Mouse (Mus musculus): ENCODE data around the gene Gtf2i. TPM values are rescaled to one million over a fixed set of nuclear protein-coding genes. Genes with fewer than 3 reads are reported as not detected.
A peak's percentile ranks its signal among the peaks of the same experiment; 100 is the strongest.

The Gtf2i gene
- polyA plus RNA-seq, 1 experiment from 2014 or later: 130 TPM

DNA sequence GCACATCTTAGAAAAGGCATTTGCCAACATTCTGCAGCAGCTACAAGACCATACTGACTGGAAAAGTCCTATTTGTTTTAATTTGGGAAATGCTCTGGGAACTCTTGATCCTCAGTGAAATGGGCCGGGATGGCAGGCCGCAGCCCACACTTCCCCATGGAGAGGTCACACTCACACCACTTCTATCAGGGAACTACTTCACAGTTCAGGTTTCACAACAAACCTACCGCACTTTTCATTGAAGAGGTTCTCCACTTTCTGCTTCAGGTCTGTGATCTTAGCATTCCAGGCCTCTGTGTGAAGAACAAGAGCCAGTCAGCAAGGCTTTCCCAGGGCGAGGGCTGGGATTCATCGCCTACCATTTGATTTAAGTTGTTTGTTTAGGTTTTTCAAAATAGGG, 69.7 kb downstream of the Gtf2i start:
- no peak for DNase-seq (ENCODE audit: low spot score)

DNA sequence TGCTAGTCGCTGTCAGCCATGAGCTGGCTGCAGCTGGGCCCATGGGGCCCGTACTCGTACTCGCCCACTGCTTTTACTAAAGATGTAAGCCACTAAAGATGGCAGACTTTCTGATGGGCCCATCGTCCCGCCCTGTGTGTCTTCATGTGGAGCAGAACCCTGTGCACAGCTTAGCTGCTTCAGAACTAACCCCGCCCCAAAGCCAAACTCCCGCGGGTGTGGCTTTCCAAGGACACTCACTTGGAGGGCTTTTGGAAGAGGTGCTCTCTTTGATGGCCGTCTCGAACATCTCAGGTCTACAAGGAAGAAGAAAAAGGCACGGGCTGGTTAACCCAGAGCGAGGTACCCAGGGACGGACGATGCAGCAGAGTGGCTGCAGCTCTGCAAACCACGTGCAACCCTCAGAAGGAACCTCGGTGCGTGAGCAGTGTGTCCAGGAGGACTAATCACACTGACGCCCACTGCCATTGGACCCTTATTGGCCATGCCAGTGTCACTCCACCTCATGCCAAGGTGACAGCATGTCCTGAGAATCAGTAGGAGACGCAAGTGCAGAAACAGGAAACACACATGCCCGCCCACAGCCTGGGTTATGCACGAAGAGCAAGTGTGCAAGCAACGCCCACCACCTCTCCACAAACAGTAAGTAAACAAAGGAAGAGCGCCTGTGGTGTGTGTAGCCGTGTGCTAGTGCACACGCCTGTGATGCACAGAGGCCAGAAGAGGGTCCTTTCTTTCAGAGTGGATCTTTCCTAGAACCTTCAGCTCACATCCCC, 70.7 kb downstream of the Gtf2i start:
- no peak for DNase-seq (ENCODE audit: low spot score)

DNA sequence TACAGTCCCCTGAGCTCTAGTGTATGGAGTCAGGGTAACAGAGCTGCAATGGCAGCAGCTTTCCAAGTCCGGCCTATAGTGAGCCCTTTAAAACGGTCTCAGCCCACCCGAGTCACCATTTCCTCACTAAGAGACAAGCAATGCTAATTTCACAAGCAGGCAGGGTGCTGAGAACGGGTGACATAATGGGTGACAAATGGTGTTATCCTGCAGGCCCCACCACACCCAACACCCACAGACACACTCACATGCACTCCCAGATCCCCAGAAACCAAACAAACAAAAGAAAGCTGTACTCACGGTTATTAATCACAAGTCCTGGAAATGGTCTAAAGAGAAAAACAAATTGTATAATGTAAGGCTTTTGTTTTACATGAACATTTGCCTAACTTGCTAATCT, 72.7 kb downstream of the Gtf2i start:
- DNase-seq (ENCODE audit: low spot score): no peak

DNA sequence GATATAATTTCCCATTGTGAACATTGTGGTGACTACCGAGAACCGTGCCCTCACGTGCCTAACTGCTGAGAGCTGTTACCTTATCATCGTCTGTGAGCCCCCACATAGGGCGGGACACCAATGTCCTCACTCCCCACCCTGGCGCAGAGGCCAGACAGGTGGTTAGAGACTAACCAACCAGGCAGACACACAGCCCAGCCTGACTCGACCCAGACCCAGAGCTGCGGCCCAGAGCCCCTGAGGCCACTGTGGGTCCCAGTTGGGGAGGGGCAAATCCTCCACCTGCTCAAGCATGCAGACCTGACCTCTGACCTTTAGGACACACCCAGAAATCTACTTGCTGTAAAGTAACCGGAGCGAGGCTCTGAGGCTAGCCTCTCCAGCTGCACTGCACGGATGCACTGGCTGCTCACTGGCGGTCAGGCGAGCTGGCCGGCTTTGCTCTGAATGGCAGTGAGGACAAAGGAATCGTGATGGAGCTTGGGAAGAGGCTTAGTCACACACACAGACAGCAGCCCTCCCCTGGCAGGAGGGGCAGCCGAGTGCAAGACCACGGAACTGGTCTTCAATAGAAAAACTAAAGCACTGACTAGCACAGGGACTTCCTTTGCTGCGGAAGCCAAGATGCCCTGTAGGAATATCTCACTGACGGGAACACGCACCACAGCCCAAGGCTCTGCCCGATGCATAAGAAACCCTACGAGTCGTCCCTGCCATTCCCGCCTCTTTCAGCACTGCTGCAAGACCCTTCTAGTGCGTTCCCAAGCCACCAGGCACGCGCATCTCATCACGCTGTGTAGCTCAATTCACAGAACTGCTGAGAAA, 76.4 kb downstream of the Gtf2i start:
- no peak for DNase-seq (ENCODE audit: low spot score)

DNA sequence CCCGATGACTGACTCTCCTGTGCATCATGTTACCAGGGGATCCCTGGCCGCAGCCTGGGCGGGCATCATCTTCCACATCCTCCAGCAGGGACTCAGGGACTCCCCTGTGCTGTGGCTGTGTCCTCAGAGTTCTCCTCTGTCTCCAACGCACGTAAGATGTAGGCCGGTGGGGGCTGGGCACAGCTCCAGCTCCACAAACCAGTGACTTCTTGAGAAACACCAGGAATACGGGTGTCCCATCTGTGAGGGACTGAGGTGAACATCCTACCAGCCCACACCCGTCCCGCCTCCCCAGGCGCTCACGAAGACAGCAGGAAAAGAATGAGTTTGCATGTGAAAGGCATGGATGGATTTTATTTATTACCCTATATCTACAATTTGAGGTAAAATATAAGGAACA, 77.1 kb downstream of the Gtf2i start:
- no peak for DNase-seq (ENCODE audit: low spot score)

DNA sequence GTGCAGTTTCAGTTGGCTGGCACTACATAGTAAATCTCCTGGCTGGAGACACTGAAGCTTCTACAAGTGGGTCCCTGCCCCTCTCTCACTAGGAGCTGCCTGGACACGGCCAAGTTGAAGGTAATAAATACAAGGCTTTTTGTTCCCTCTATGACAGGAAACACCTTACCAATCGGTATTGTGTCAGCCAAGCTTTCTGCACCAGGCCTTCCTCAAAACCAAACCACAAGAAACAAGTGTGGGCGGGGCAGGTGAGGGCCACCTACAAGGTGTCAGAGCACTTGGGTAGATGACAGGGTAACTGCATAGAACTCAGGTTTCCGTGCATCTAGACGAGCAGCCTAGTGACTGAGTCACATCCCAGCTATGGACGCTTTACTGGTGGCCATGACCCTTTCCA, 77.8 kb downstream of the Gtf2i start:
- peak; percentile 81 for DNase-seq (ENCODE audit: low spot score)

DNA sequence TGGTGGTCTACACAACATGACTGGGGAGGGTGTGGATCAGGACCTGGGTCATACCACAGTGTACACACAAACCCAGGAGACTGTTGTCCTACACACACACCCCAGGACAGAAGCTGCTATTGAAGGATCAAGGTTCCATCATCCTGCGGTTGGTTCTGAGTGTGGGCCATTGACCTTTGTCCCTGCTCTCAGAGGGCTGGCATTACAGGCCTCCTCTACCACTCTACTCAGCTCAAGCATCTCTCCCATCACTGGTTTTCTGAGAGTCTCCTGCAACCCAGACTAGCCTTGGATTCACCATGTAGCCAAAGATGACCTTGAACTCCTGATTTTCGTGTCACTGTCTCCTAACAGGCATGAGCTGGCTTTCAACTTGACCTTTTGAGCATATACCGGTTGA, 78.3 kb downstream of the Gtf2i start:
- no peak for DNase-seq (ENCODE audit: low spot score)

DNA sequence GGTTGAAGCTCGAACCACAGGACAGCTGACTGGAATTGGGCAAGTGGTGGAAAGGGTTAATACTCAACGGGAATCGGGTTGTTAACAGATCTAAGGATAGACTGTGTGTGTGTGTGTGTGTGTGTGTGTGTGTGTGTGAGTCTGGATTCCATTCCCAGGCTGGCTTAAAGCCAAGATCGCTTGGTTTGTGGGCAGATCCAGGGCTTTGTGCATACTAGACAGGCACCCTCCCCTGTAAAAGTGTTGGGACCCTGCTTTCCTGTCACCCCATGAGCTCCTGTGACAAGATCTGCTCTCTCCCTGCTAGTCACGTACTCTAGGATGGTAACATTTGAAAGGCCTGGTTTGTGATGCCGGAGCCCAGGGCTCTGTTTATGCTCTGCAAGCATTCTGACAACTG, 79.4 kb downstream of the Gtf2i start:
- DNase-seq (ENCODE audit: low spot score): no peak

DNA sequence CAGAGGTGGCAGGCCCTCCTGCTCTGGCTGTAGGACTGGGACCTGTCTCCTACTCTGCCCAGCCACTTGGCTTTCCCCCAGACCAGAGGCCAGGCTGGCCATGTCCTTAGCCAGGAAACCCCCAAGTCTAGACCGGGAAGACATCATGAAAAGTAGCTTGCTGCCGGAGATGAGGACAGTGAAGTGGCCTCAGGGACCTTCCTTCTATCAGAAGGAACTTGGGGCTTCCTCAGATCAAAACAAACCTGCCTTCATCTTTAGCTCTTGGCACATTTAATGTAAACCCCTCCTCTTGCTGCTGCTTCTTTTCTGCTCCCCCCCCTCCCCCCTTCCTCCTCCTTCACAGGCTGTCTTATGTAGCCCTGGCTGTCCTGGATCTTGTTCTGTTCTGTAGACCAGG, 80.4 kb downstream of the Gtf2i start:
- DNase-seq (ENCODE audit: low spot score): peak; percentile 69

DNA sequence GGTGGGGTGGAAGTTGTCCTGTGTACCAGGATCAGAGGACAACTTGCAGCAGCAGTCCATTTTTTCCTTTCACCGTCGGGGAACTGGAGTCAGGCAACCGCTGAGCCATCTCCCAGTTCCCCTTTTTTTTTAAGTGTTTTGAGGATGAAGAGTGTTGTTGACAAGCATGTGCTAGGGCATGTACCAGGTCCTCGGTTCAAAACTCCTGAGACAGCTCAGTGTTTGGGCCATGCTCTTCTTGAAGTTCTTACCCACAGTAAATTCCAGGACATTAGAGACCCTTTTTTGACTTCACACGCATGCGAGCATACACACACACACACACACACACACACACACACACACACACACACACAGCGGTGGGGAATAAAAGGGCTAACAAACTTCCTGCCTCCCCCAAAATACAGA, 81.3 kb downstream of the Gtf2i start:
- peak; percentile 65 for DNase-seq (ENCODE audit: low spot score)

DNA sequence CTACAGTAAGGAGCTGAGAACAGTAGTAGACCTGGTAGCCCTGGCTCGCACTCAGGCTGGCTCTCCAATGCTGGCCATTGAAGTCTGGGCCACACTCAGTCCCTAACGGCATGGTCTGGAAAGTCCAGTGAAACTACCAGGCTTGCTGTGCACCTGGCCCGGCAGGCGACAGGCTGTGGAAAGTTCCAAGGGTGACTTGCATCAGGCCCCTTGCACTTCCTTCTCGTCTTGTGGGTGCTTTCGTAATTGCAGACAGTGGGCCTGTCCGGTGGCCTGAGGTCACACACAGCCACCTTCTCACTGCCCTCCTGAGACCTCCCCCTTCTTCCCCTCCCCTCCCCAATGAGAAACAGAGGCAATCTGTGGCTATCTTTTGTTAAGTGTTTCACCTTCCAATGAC, 82.0 kb downstream of the Gtf2i start:
- no peak for DNase-seq (ENCODE audit: low spot score)

DNA sequence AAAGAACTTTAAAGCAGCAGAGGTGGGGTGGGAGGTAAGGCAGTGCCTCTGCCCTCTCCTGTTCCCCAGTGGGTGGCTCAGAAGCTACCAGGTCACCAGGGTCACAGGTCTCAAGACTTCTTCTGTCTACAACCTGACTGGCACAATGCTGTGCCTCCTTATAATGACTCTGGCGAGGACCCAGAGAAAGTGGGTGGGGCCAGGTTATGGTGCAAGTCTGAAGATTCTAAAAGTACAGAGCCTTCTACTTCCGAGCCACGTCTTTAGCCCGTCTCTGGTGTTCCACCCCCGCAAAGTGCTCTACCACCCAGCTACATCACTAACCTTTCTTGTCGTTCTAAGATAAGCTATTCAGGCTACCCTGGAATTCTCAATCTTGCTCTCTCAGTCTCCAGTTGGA, 82.4 kb downstream of the Gtf2i start:
- peak; percentile 60 for DNase-seq (ENCODE audit: low spot score)

DNA sequence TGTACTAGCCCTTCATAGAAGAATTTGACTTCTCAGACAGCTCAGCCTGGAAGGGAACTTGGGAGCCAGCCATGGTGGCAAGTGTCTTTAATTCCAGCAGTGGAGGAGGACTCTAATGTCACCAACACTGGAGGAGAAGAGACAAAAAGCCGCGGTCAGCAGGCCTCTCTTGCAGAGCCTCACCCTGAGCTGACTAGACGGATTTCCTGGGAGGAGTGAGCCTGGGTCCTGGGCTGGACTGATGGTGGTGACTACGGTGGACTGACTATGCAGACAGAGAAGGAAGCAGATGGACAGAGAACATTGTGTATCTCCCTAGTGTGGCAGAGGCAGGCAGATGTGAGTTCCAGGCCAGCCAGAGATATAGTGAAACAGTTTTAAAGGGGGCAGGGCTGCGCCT, 83.2 kb downstream of the Gtf2i start:
- no peak for DNase-seq (ENCODE audit: low spot score)

DNA sequence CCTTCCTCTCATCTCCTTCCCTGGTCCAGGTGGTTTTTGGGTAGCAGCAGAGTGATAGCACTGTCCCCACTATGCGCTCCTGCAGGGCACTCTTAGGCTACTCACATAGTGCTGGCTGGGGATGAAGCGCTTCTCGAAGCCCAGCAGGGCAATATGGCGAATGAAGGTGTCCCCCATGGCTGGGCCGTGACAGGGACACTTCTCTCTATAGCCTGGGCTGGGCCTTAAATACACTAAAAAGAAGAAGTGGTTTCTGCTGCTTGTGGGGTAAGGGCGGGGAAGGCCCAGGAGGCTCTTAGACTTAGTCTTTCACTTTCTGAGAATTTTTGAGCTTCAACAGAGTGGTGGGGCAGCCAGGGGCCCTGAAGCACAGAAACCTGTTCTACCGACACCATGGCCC, 85.2 kb downstream of the Gtf2i start, which contains the start of gene Ncf1:
Ncf1 (minus strand) TSS at position 235 of the 400 bp plus-strand sequence.
- DNase-seq (ENCODE audit: low spot score): no peak

DNA sequence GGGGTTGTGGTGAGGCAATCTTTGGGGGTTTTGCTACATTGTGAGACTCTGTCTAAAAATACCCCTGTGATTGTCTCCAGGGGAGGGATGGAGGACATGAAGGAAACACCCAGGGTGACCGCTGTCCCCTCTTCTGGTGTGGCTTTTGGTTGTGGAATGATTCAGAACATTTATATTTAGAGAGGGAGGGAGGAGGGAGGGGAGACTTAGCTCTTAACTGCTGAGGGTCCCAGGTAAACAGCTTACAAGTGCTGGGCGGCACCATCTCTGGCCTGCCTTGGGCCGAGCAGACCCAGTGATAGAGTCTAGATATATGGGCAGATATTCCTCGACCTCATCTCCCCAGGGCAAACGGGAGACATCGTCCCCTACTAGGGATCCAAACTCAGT, 86.3 kb downstream of the Gtf2i start:
- no peak for DNase-seq (ENCODE audit: low spot score)

DNA sequence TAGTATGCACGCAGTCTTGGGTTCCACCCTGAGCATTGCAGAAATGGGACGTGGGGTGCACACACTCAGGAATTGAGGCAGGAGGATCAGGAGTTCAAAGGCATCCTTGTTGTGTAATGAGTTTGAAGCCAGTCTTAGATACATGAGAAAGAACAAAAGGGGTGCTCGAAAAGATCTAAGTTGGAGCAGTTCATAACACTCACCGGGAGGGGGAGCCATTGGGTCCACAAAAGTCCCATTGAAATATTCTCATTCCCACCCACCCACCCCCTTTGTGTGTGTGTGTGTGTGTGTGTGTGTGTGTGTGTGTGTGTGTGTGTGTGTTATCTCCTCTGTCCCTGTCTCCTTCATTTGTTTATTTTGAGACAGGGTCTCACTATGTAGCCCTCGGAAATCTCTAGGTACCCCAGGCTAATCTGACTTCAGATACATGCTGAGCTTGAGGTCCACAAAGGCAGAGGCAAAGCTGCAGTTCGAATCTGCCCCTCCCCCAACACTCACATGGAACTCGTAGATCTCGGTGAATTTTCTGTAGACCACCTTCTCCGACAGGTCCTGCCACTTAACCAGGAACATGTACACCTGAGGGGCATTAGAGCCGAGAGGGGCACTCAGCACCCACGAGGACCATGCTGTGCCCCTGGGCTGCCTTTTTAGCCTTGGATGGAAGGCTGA, 86.8 kb downstream of the Gtf2i start:
- DNase-seq (ENCODE audit: low spot score): peak; percentile 73

DNA sequence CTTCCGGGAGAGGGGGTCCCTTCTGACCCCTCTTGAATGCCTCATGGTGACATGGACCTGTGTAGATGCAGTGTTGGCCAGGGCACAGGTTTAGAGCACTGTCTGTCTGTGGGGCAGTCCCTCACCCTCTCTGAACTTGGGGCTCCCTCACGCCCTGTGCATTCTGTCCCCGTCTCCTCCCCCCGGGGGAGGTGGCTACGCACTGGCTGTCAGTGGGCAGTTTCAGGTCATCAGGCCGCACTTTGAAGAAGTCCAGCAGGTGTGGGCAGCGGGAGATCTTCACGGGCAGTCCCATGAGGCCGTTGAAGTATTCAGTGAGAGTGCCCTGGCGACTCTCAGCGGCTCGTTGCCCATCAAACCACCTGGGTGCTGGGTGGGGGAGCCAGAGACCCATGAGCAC, 87.6 kb downstream of the Gtf2i start:
- DNase-seq (ENCODE audit: low spot score): no peak

DNA sequence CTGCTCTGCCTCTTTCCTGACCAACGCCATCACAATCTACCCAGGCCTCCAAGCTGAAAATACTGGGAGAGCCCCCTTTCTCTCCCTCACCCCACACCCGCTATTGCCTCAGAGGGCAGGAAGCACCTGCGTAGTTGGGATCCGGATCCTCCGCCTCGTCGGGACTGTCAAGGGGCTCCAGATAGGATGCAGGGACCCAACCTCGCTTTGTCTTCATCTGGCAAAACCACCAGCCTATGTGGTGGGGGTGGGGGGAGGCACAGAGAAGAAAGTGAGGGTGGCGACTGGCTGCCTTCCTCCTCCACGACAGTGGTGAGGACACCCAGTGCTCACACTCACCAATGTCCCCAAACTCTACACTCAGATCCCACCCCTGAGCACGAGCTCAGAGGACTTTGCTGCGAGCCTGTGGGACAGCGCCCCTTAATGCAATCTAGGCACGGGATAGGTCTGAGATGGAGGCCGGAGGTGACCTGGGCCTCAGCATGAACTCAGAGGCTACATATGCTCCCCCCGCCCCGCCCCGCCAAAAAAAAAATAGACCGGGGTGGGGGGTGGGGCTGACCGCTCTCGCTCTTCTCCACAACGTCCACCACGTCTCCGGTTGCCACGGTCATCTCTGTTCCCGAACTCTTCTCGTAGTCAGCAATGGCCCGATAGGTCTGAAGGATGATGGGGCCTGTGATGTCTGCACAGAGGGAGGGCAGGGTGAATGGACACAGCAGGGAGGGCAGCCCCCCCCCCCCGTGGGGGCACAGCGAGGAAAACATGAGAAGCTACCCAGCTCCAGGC, 89.3 kb downstream of the Gtf2i start:
- DNase-seq (ENCODE audit: low spot score): peak; percentile 26

DNA sequence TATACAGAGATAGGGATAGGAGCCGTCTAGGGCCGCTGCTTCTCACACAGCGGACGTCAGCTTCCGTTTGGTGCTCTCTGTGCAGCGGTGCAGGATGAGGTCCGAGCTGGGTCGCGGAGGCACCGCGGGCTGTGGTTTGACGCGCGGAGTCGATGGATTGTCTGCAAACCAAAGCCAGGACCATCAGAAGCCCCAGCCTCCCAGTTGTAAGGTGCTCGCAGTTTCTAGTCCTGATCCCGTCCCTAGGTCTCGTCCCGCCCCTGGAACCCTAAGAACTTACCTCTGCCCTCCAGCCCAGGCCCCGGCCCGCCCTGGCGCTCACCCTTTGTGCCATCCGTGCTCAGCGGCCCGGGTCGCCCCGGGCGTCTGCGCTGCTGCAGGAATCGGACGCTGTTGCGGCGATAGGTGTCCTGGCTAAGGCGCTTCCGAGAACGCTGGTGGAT, 92.8 kb downstream of the Gtf2i start:
- no peak for DNase-seq (ENCODE audit: low spot score)

DNA sequence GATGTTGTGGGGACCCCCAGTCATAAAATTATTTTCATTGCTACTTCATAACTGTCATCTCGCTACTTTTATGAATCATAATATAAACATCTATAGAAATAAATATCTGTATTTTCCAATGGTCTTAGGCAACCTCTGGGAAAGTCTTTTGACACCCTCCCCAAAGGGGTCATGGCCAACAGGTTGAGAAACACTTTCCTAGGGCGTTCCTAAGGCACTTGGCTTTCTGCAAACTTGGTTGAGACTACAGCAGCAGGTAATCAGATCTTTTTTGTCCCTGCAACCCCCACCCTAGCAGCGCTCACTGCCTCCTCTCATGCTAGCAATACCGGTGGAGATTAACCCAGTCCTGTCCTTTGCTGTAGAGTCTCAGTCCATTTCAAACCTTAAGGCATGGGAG, 93.3 kb downstream of the Gtf2i start:
- DNase-seq (ENCODE audit: low spot score): no peak

DNA sequence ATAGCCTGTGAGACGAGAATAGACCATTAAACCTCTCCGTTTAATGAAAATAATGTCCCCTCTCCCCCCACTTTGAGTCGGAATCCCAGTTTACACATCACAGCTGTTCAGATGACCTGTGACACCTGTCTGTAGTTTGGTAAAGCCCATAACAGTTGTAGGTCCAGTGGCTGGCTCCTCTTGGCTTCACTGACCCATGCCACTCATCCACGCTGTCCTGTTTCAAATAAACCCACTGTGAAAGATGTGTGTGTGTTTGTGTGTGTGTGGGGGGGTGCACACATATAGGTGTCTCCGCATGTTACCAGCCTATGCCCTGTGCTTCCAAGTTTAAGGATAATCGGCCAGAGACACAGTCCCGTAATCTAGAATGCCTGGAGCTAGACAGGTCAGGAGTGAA, 96.7 kb downstream of the Gtf2i start:
- DNase-seq (ENCODE audit: low spot score): no peak
